Comparison of ENCODE assay signal across 8 mouse cellular contexts in the genomic region with DNA sequence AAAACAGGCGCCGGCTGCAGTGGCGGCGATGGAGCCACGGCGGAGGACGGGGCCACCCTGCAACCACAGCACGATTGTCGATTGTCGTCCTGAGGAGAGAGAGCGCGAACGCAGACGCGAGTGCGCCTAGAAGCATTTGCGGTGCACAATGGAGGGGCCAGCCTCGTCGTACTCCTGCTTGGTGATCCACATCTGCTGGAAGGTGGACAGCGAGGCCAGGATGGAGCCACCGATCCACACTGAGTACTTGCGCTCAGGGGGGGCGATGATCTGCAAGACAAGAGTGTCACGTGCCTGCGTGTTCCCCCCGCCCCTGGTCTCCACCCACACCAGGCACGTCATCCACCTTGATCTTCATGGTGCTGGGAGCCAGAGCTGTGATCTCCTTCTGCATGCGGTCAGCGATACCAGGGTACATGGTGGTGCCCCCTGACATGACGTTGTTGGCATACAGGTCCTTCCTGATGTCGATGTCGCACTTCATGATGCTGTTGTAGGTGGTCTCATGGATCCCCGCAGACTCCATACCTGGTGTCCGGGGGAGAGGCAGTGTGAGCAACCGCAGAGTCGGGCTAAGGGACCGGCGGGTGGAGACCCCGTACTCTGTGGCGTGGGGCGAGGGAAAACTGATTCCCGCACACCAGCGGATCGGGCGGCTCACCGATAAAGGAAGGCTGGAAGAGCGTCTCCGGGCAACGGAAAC. TPM values are rescaled to one million over a fixed set of nuclear protein-coding genes. Genes with fewer than 3 reads are reported as not detected.
DNase-seq lines count a peak whose midpoint lies in the region; ATAC-seq and TF ChIP-seq lines count a peak whose summit lies in the region.

No protein-coding gene starts in this region.

- H3K4me3 ChIP-seq in ES-Bruce4 (ENCODE audit: low read depth, low read length) = peak overlapping the region; percentile 38
- peak overlapping the region; percentile 30 for H3K4me3 ChIP-seq in embryonic facial prominence, embryonic 15.5 days (replicated peaks)
- H3K4me3 ChIP-seq in hindbrain, embryonic 16.5 days (ENCODE audit: low read length) = peak overlapping the region; percentile 51
- H3K4me3 ChIP-seq in limb, embryonic 14.5 days (replicated peaks; ENCODE audit: low read length) = peak overlapping the region; percentile 26
- peak overlapping the region; percentile 20 for H3K4me3 ChIP-seq in small intestine, adult 2 months (ENCODE audit: low read depth, low read length)

- H3K4me2 ChIP-seq in embryonic facial prominence, embryonic 15.5 days (replicated peaks) = peak overlapping the region; percentile 51
- peak overlapping the region; percentile 81 for H3K4me2 ChIP-seq in hindbrain, embryonic 16.5 days (ENCODE audit: low read length)
- H3K4me2 ChIP-seq in limb, embryonic 14.5 days (replicated peaks; ENCODE audit: low read depth, low read length, severe bottlenecking) = peak overlapping the region; percentile 41

- H3K27ac ChIP-seq in ES-Bruce4 (ENCODE audit: insufficient read depth, low read length) = no peak overlapping the region
- H3K27ac ChIP-seq in embryonic facial prominence, embryonic 15.5 days (replicated peaks) = no peak overlapping the region
- H3K27ac ChIP-seq in hindbrain, embryonic 16.5 days (ENCODE audit: low read depth, low read length) = peak overlapping the region; percentile 84
- H3K27ac ChIP-seq in limb, embryonic 14.5 days (replicated peaks; ENCODE audit: low read depth, low read length) = no peak overlapping the region
- no peak overlapping the region for H3K27ac ChIP-seq in small intestine, adult 2 months (ENCODE audit: insufficient read depth, low read depth, low read length)

- no peaks in the 10 kb centered on the region for H3K36me3 ChIP-seq in ES-Bruce4 (ENCODE audit: control insufficient read depth, insufficient read depth, low read length, poor library complexity, severe bottlenecking)
- H3K36me3 ChIP-seq in embryonic facial prominence, embryonic 15.5 days = no peaks in the 10 kb centered on the region
- H3K36me3 ChIP-seq in hindbrain, embryonic 16.5 days (ENCODE audit: control insufficient read depth, insufficient read depth, low read length) = no peaks in the 10 kb centered on the region
- H3K36me3 ChIP-seq in limb, embryonic 14.5 days (ENCODE audit: control insufficient read depth, insufficient read depth, low read length) = no peaks in the 10 kb centered on the region
- no peaks in the 10 kb centered on the region for H3K36me3 ChIP-seq in small intestine, adult 2 months (ENCODE audit: control insufficient read depth, insufficient read depth, low read length)

- no peak overlapping the region for H3K9ac ChIP-seq in ES-Bruce4 (ENCODE audit: low read depth, poor library complexity, severe bottlenecking)
- H3K9ac ChIP-seq in embryonic facial prominence, embryonic 15.5 days = no peak overlapping the region
- H3K9ac ChIP-seq in hindbrain, embryonic 16.5 days (ENCODE audit: low read depth, low read length) = peak overlapping the region; percentile 72
- H3K9ac ChIP-seq in limb, embryonic 14.5 days (ENCODE audit: low read depth, low read length, severe bottlenecking) = no peak overlapping the region

- under 1% methylated on average over 49 of the region's 49 CpGs for WGBS in embryonic facial prominence, embryonic 15.5 days
- 1% methylated on average over 46 of the region's 49 CpGs for WGBS in hindbrain, embryonic 16.5 days
- WGBS in limb, embryonic 14.5 days = 2% methylated on average over 49 of the region's 49 CpGs
- WGBS in small intestine, adult 2 months = 4% methylated on average over 49 of the region's 49 CpGs

- TF ChIP-seq CTCF in ES-Bruce4 (IDR thresholded peaks at IDR 0.05; ENCODE audit: low read depth, low read length) = no peak
- TF ChIP-seq CTCF in small intestine, adult 2 months (IDR thresholded peaks at IDR 0.05; ENCODE audit: extremely low read depth, insufficient read length, insufficient replicate concordance, low read depth, low read length) = no peak

- H3K4me1 ChIP-seq in ES-Bruce4 (ENCODE audit: control insufficient read depth, insufficient read depth, low read length) = no peaks in the 10 kb centered on the region
- peaks cover 20% of the 10 kb centered on the region for H3K4me1 ChIP-seq in embryonic facial prominence, embryonic 15.5 days
- H3K4me1 ChIP-seq in hindbrain, embryonic 16.5 days (ENCODE audit: control insufficient read depth, insufficient read depth, low read depth, low read length) = peaks cover 6% of the 10 kb centered on the region
- H3K4me1 ChIP-seq in limb, embryonic 14.5 days (ENCODE audit: control insufficient read depth, insufficient read depth, low read length) = 0 out of 2 replicates have a peak, but pooled peaks cover 2% of the 10 kb centered on the region
- peaks cover 26% of the 10 kb centered on the region for H3K4me1 ChIP-seq in small intestine, adult 2 months (ENCODE audit: control insufficient read depth, insufficient read depth, insufficient read length, low read length)

- no peak for TF ChIP-seq EP300 in ES-Bruce4 (IDR thresholded peaks at IDR 0.05; ENCODE audit: insufficient read depth, low read depth, low read length)

- TF ChIP-seq POLR2A in ES-Bruce4 (IDR thresholded peaks at IDR 0.05; ENCODE audit: insufficient read depth, low read length) = no peak
- no peak for TF ChIP-seq POLR2A in limb, embryonic 14.5 days (IDR thresholded peaks at IDR 0.05; ENCODE audit: borderline replicate concordance, extremely low read depth, insufficient read depth, insufficient read length)
- TF ChIP-seq POLR2A in small intestine, adult 2 months (IDR thresholded peaks at IDR 0.05; ENCODE audit: low read depth, low read length) = no peak

- no peaks in the 10 kb centered on the region for H3K27me3 ChIP-seq in ES-Bruce4 (ENCODE audit: control insufficient read depth, insufficient read depth, low read length, poor library complexity, severe bottlenecking)
- H3K27me3 ChIP-seq in embryonic facial prominence, embryonic 15.5 days = peaks cover 76% of the 10 kb centered on the region
- peaks cover 20% of the 10 kb centered on the region for H3K27me3 ChIP-seq in hindbrain, embryonic 16.5 days (replicated peaks; ENCODE audit: control insufficient read depth, insufficient read depth, low read length)
- peaks cover 40% of the 10 kb centered on the region for H3K27me3 ChIP-seq in limb, embryonic 14.5 days (ENCODE audit: control insufficient read depth, insufficient read depth, low read length)
- peaks cover 24% of the 10 kb centered on the region for H3K27me3 ChIP-seq in small intestine, adult 2 months (ENCODE audit: control insufficient read depth, insufficient read depth, low read length)

- no peak; the same call in 1 of the 2 replicates for ATAC-seq in embryonic facial prominence, embryonic 15.5 days (ENCODE audit: insufficient number of reproducible peaks, low FRiP score, low TSS enrichment, low read depth)
- ATAC-seq in hindbrain, embryonic 16.5 days = peak; percentile 92
- ATAC-seq in limb, embryonic 14.5 days (ENCODE audit: low FRiP score, low read depth) = no peak

- H3K9me3 ChIP-seq in ES-Bruce4 (replicated peaks; ENCODE audit: control insufficient read depth, insufficient read depth, low read length, poor library complexity, severe bottlenecking) = no peaks in the 10 kb centered on the region
- no peaks in the 10 kb centered on the region for H3K9me3 ChIP-seq in embryonic facial prominence, embryonic 15.5 days (replicated peaks)
- H3K9me3 ChIP-seq in hindbrain, embryonic 16.5 days (ENCODE audit: control insufficient read depth, low read length) = no peaks in the 10 kb centered on the region
- no peaks in the 10 kb centered on the region for H3K9me3 ChIP-seq in limb, embryonic 14.5 days (ENCODE audit: control insufficient read depth, low read length)

- peak; percentile 45 for DNase-seq in ZHBTc4 (ENCODE audit: low read depth, low spot score)
- no peak for DNase-seq in limb, embryonic 14.5 days (ENCODE audit: low spot score)
- no peak for DNase-seq in thymus, postnatal 25 days
- DNase-seq in lung, postnatal 36 days = no peak

RNA-seq across cellular contexts. Expression of gene Acta1, which starts 2.5 kb away (rescaled TPM):
- 42.6 and 42.8 TPM in 2 replicates for polyA plus RNA-seq in ES-Bruce4 (2011; ENCODE audit: insufficient read depth, insufficient read length, low read depth, missing spikeins)
- 1,020 and 1,287 TPM in 2 replicates for polyA plus RNA-seq in embryonic facial prominence, embryonic 15.5 days (2015; fragmentation: Nextera tagmentation; extraction: Ambion mirVana)
- polyA plus RNA-seq in hindbrain, embryonic 16.5 days (2015; fragmentation: Nextera tagmentation; extraction: Ambion mirVana) = 11.8 and 166 TPM in 2 replicates
- 829 and 847 TPM in 2 replicates for polyA plus RNA-seq in limb, embryonic 14.5 days (2012; rRNA removed)
- polyA plus RNA-seq in limb, embryonic 14.5 days (2014; fragmentation: Nextera tagmentation; extraction: Ambion mirVana) = 625 and 1,005 TPM in 2 replicates
- polyA plus RNA-seq in small intestine, adult 2 months (2012; rRNA removed) = 4.1 and 10.8 TPM in 2 replicates

RNA-seq across cellular contexts. Expression of gene Ccsap, which starts 32.0 kb away (rescaled TPM):
- polyA plus RNA-seq in ES-Bruce4 (2011; ENCODE audit: insufficient read depth, insufficient read length, low read depth, missing spikeins) = 4.8 and 6.6 TPM in 2 replicates
- 4.9 and 6.5 TPM in 2 replicates for polyA plus RNA-seq in embryonic facial prominence, embryonic 15.5 days (2015; fragmentation: Nextera tagmentation; extraction: Ambion mirVana)
- polyA plus RNA-seq in hindbrain, embryonic 16.5 days (2015; fragmentation: Nextera tagmentation; extraction: Ambion mirVana) = 4.8 and 4.9 TPM in 2 replicates
- 4.6 and 4.9 TPM in 2 replicates for polyA plus RNA-seq in limb, embryonic 14.5 days (2012; rRNA removed)
- 3.7 and 4.2 TPM in 2 replicates for polyA plus RNA-seq in limb, embryonic 14.5 days (2014; fragmentation: Nextera tagmentation; extraction: Ambion mirVana)
- 0.70 and 1.3 TPM in 2 replicates for polyA plus RNA-seq in small intestine, adult 2 months (2012; rRNA removed)

RNA-seq across cellular contexts. Expression of gene Nup133, which starts 57.0 kb away (rescaled TPM):
- 56.1 and 64.1 TPM in 2 replicates for polyA plus RNA-seq in ES-Bruce4 (2011; ENCODE audit: insufficient read depth, insufficient read length, low read depth, missing spikeins)
- 27.3 and 29.6 TPM in 2 replicates for polyA plus RNA-seq in embryonic facial prominence, embryonic 15.5 days (2015; fragmentation: Nextera tagmentation; extraction: Ambion mirVana)
- polyA plus RNA-seq in hindbrain, embryonic 16.5 days (2015; fragmentation: Nextera tagmentation; extraction: Ambion mirVana) = 18.3 and 22.0 TPM in 2 replicates
- polyA plus RNA-seq in limb, embryonic 14.5 days (2012; rRNA removed) = 27.0 and 27.1 TPM in 2 replicates
- 32.2 TPM in 2 replicates for polyA plus RNA-seq in limb, embryonic 14.5 days (2014; fragmentation: Nextera tagmentation; extraction: Ambion mirVana)
- polyA plus RNA-seq in small intestine, adult 2 months (2012; rRNA removed) = 2.4 and 4.3 TPM in 2 replicates
